Mouse (Mus musculus) limb, embryonic 14.5 days (tissue): ENCODE measurements around the gene Nacc2. TPM values are rescaled to one million over a fixed set of nuclear protein-coding genes. Genes with fewer than 3 reads are reported as not detected.

Experiments used
- ATAC-seq: fragments of 200-750 bp; cut with Nextera tagmentation; 2 replicates; pipeline ENCODE4 v1.8.0; 2017; ENCODE audit warnings: low read depth, moderate number of reproducible peaks, moderate TSS enrichment; ENCODE audit not compliant: low FRiP score
- DNase-seq: peaks from one replicate; pipeline ENCODE4 v3.0.0-alpha.2; 2015; ENCODE audit warnings: low spot score
- H3K27ac ChIP-seq: fragments of 300-500 bp; sonication (generic); replicated peaks from 2 replicates; pipeline ENCODE4 v1.5.1; 2014; ENCODE audit warnings: low read depth, mild to moderate bottlenecking, low read length, moderate library complexity, mixed read lengths
- H3K27me3 ChIP-seq: fragments of 300-500 bp; sonication (generic); 2 replicates; pipeline ENCODE4 v1.6.1; 2014; ENCODE audit warnings: low read length, mixed read lengths; ENCODE audit not compliant: control insufficient read depth, insufficient read depth
- H3K36me3 ChIP-seq: fragments of 300-500 bp; sonication (generic); 2 replicates; pipeline ENCODE4 v1.6.1; 2014; ENCODE audit warnings: mild to moderate bottlenecking, low read length, moderate library complexity, mixed read lengths; ENCODE audit not compliant: control insufficient read depth, insufficient read depth
- H3K4me1 ChIP-seq: fragments of 300-500 bp; sonication (generic); 2 replicates; pipeline ENCODE4 v1.6.1; 2014; ENCODE audit warnings: antibody characterized with exemption, low read length, mixed read lengths; ENCODE audit not compliant: control insufficient read depth, insufficient read depth
- H3K4me2 ChIP-seq: fragments of 300-500 bp; sonication (generic); replicated peaks from 2 replicates; pipeline ENCODE4 v1.6.1; 2014; ENCODE audit warnings: low read depth, mild to moderate bottlenecking, low read length, moderate library complexity; ENCODE audit not compliant: severe bottlenecking
- H3K4me3 ChIP-seq: fragments of 300-500 bp; sonication (generic); replicated peaks from 2 replicates; pipeline ENCODE4 v1.5.1; 2014; ENCODE audit warnings: low read length
- H3K9ac ChIP-seq: fragments of 300-500 bp; sonication (generic); 2 replicates; pipeline ENCODE4 v1.6.1; 2014; ENCODE audit warnings: mild to moderate bottlenecking, low read depth, low read length, moderate library complexity; ENCODE audit not compliant: severe bottlenecking
- H3K9me3 ChIP-seq: fragments of 300-500 bp; sonication (generic); 2 replicates; pipeline ENCODE4 v1.6.1; 2016; ENCODE audit warnings: low read length; ENCODE audit not compliant: control insufficient read depth
- POLR2A ChIP-seq: fragments of 200-500 bp; IDR thresholded peaks from 2 replicates; pipeline ENCODE4 v1.8.0; 2012; ENCODE audit warnings: inconsistent platforms, mild to moderate bottlenecking, moderate library complexity, borderline replicate concordance; ENCODE audit not compliant: insufficient read depth, insufficient read length; ENCODE audit errors: extremely low read depth
- WGBS: fragments of 180-500 bp; shearing (Covaris S2); extraction: QIAGEN DNeasy Blood & Tissue Kit; methylation state at CpG from one replicate; pipeline ENCODE4 v1.1.7; 2014; 5-methylcytosine and 5-hydroxymethylcytosine counted together
- polyA plus RNA-seq, 2 experiments: library from polyadenylated mRNA; depleted of rRNA in 1 of 2; stranded (reverse) in 1 of 2; unstranded in 1 of 2; fragments of >200 nt; fragmentation: Nextera tagmentation in 1 of 2; extraction: Ambion mirVana in 1 of 2; gene quantifications; 2 replicates each; pipeline versions ENCODE4 v1.2.1 to v1.2.3; 2012 to 2014

The Nacc2 gene
- polyA plus RNA-seq, 2 experiments, result 5.0 to 6.4 TPM

DNA sequence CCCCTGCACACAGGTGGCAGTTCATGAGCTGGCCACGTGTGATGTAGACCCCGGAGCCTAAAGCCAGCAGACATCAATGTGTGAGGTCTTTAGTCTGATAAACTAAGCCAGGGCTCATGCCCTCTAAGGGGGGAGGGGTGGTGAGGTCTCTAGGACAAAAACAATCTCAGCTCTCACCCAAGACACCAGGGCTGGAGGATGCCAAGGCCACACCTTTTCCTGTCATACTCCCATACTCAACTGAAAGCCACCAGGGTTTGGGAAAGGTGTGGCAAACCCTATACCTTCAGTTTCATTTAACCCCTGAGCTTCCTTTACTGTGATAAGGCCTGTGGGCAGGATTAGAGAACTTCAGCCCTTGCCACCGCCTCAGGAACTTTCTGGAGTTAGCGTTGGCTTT, 60.8 kb downstream of the Nacc2 start:
- Histone ChIP-seq H3K4me2 (no peak overlapping the region), H3K27ac (no peak overlapping the region), H3K36me3 (peaks cover 4% of the 10 kb centered on the region), H3K9me3 (no peaks in the 10 kb centered on the region), H3K27me3 (no peaks in the 10 kb centered on the region), H3K4me3 (no peak overlapping the region), H3K9ac (no peak overlapping the region), H3K4me1 (no peaks in the 10 kb centered on the region; the same call in 1 of the 2 replicates)
- no peak for TF ChIP-seq POLR2A
- ATAC-seq (no peak), DNase-seq (no peak)
- 62% methylated on average over 4 of the region's 4 CpGs for WGBS

DNA sequence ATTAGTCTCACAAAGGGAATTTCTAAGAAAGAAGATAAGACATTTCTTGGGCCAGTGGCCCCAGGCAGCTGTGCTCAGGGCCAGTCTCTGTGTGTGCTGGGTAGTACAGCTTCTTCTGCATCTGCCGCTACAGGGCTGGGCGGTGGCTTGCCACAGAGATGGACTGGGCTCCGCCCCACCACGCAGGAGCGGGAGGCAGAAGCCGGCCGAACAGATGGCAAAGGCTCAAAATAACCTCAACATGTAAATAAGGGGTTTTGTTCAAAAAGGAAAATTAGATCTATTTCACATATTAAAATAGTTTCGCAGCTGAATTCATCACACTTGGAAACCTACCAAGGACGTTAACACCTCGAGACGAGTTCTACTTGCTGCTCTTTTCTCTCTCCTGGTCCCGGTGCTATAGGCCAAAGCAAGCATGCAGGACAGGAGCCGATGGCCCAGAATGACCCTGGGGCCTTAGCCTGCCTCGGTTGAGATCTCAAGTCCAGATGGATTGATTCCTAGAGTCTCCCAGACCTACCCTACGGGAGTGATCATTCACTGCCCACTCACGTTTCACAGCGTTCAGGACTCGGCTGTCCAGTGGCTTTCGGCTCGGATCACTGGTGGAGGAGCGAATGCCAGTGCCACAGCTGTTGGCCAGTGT, 61.9 kb downstream of the Nacc2 start:
- no peaks in the 10 kb centered on the region for H3K9me3 ChIP-seq
- ATAC-seq, result no peak
- WGBS, result 56% methylated on average over 21 of the region's 21 CpGs

DNA sequence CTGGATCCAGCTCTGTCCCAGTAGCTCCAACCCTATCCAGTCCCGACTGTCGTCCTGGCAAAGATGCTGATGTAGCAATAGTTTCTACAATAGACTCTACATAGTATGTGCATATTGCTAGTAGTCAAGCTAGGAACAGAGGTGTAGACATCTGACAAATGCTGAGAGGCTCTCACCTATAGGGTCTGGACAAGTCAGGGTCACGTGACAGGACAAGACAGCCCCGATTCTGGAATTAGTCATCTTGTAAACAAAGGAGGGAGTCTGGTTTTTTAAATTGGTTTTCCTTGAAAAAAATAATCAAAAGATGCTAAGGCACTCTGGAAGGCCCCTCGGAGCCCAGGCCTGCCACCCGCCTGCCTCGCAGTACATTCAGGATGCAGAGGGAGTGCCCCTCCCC, 66.0 kb downstream of the Nacc2 start:
- 80% methylated on average over 7 of the region's 7 CpGs for WGBS
- H3K9me3 ChIP-seq, result no peaks in the 10 kb centered on the region
- no peak overlapping the region for H3K9ac ChIP-seq
- no peak overlapping the region for H3K4me2 ChIP-seq
- H3K36me3 ChIP-seq, result peaks cover 4% of the 10 kb centered on the region
- no peaks in the 10 kb centered on the region for H3K27me3 ChIP-seq
- ATAC-seq (no peak), DNase-seq (no peak)
- H3K4me3 ChIP-seq, result no peak overlapping the region
- no peak overlapping the region for H3K27ac ChIP-seq
- no peaks in the 10 kb centered on the region; the same call in 1 of the 2 replicates for H3K4me1 ChIP-seq
- no peak for TF ChIP-seq POLR2A

More for the DNA sequence above, 61.9 kb downstream of the Nacc2 start:
- TF ChIP-seq POLR2A, result no peak
- Histone ChIP-seq H3K27ac (no peak overlapping the region), H3K4me1 (no peaks in the 10 kb centered on the region; the same call in 1 of the 2 replicates), H3K4me3 (no peak overlapping the region), H3K27me3 (no peaks in the 10 kb centered on the region), H3K9ac (no peak overlapping the region), H3K36me3 (peaks cover 4% of the 10 kb centered on the region), H3K4me2 (no peak overlapping the region)
- DNase-seq, result no peak

DNA sequence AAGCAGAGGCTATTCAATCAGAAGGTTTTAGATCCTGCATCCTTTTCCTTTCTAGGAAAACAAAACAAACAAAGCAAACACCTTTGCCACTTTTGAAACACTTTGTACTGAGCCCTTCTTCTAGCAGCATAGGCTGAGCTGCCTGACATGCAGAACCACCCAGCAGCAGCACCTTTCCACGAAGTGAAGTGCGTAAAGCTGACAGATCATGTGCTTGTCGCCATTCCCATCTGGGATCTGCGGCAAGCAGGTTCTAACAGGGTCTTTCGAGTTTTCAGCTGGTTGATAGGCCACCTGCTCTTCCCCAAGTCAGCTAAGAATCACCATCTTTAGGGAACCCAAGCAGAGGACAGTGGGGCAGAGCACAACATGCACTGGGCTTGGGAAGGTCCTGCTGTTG, 66.8 kb downstream of the Nacc2 start:
- Histone ChIP-seq H3K27me3 (no peaks in the 10 kb centered on the region), H3K4me1 (no peaks in the 10 kb centered on the region; the same call in 1 of the 2 replicates), H3K9ac (no peak overlapping the region), H3K9me3 (no peaks in the 10 kb centered on the region), H3K4me3 (no peak overlapping the region), H3K27ac (no peak overlapping the region), H3K4me2 (no peak overlapping the region), H3K36me3 (peaks cover 4% of the 10 kb centered on the region)
- no peak for TF ChIP-seq POLR2A
- no peak for ATAC-seq
- DNase-seq, result no peak
- WGBS, result 66% methylated on average over 5 of the region's 5 CpGs

- no peak for ATAC-seq
- Histone ChIP-seq H3K9me3 (no peaks in the 10 kb centered on the region), H3K4me2 (no peak overlapping the region), H3K4me1 (no peaks in the 10 kb centered on the region), H3K4me3 (no peak overlapping the region), H3K9ac (no peak overlapping the region), H3K36me3 (peaks cover 4% of the 10 kb centered on the region), H3K27me3 (no peaks in the 10 kb centered on the region), H3K27ac (no peak overlapping the region)
- no peak for TF ChIP-seq POLR2A
- DNase-seq, result no peak
- 64% methylated on average over 2 of the region's 2 CpGs for WGBS
These were observed 67.3 kb downstream of the Nacc2 start for GRCm38 (mm10) chr2:26055747-26056102.
